Mouse (Mus musculus): Measurements from ENCODE around the gene Trpm1. TPM values are rescaled to one million over a fixed set of nuclear protein-coding genes. Genes with fewer than 3 reads are reported as not detected.
A peak's percentile ranks its signal among the peaks of the same experiment; 100 is the strongest.
"Not testable (repeated sequence)": the region's sequence is repeated elsewhere in the genome, so short reads cannot be mapped to it uniquely, and the experiment has no call there.

The Trpm1 gene
- total RNA-seq (2021), result under 1 TPM; 0.12 to 0.67 TPM
- long read RNA-seq, experiment 1, partial matches to known transcripts, result 0 of 1 reads
- long read RNA-seq, experiment 1, other reads (novel, unspliced or antisense), result 1 of 1 reads
- long read RNA-seq, experiment 2, result 0 reads

GRCm38 (mm10) chr7:64153535-64153934 is at the start of gene Trpm1:
TSS of gene Trpm1 (plus strand) at chr7:64153835.
- no peak for DNase-seq

- DNase-seq, result no peak
These were observed 31.4 kb upstream of the Trpm1 start for GRCm38 (mm10) chr7:64122131-64122715.

GRCm38 (mm10) chr7:64123721-64124120 is 29.9 kb upstream of the Trpm1 start:
- no peak for DNase-seq

GRCm38 (mm10) chr7:64125994-64126393 is 27.6 kb upstream of the Trpm1 start:
- DNase-seq, result not testable (repeated sequence)

- no peak for DNase-seq
These were observed 13.8 kb upstream of the Trpm1 start for GRCm38 (mm10) chr7:64139866-64140265.

GRCm38 (mm10) chr7:64141301-64142032 is 12.2 kb upstream of the Trpm1 start:
- DNase-seq, result no peak

- no peak for DNase-seq
These were observed 4.3 kb upstream of the Trpm1 start for GRCm38 (mm10) chr7:64149337-64149736.

- DNase-seq, result no peak
These were observed 3.9 kb upstream of the Trpm1 start for GRCm38 (mm10) chr7:64149747-64150146.

GRCm38 (mm10) chr7:64150436-64151080 is 3.1 kb upstream of the Trpm1 start:
- peak; percentile 48 for DNase-seq

- peak; percentile 12 for DNase-seq
These were observed 1.6 kb downstream of the Trpm1 start for GRCm38 (mm10) chr7:64155226-64155625.

- peak; percentile 82 for DNase-seq
These were observed 2.1 kb downstream of the Trpm1 start for GRCm38 (mm10) chr7:64155687-64156086.

- peak; percentile 23 for DNase-seq
These were observed 2.8 kb downstream of the Trpm1 start for GRCm38 (mm10) chr7:64156271-64156911.

- DNase-seq, result no peak
These were observed 3.5 kb downstream of the Trpm1 start for GRCm38 (mm10) chr7:64156918-64157690.

GRCm38 (mm10) chr7:64158281-64159055 is 4.8 kb downstream of the Trpm1 start:
- DNase-seq, result no peak

- no peak for DNase-seq
These were observed 5.5 kb downstream of the Trpm1 start for GRCm38 (mm10) chr7:64159056-64159542.

GRCm38 (mm10) chr7:64159612-64160591 is 6.3 kb downstream of the Trpm1 start:
- peak; percentile 17 for DNase-seq

GRCm38 (mm10) chr7:64160737-64161470 is 7.3 kb downstream of the Trpm1 start:
- no peak for DNase-seq

- DNase-seq, result no peak
These were observed 8.4 kb downstream of the Trpm1 start for GRCm38 (mm10) chr7:64161990-64162389.

GRCm38 (mm10) chr7:64163086-64163485 is 9.5 kb downstream of the Trpm1 start:
- no peak for DNase-seq
